Mouse (Mus musculus) cerebellum, adult 8-10 months (tissue): ENCODE results near the gene Ptpra.
"Not testable (repeated sequence)": the region's sequence is repeated elsewhere in the genome, so short reads cannot be mapped to it uniquely, and the experiment has no call there.

ENCODE experiments used
- DNase-seq: peaks from one replicate; pipeline ENCODE4 v3.0.0; 2022

Ptpra gene

GRCm38 (mm10) chr2:130491162-130491561 lies 41.1 kb downstream of the Ptpra start:
- DNase-seq = no peak

- DNase-seq = no peak
Measured at GRCm38 (mm10) chr2:130491587-130491986, 41.5 kb downstream of the Ptpra start.

- DNase-seq = not testable (repeated sequence)
Measured at GRCm38 (mm10) chr2:130495114-130495513, 45.0 kb downstream of the Ptpra start.

- DNase-seq = peak; percentile 49
Measured at GRCm38 (mm10) chr2:130496037-130496436, 46.0 kb downstream of the Ptpra start.

GRCm38 (mm10) chr2:130496931-130497330 lies 46.9 kb downstream of the Ptpra start:
- DNase-seq = no peak

- no peak for DNase-seq
Measured at GRCm38 (mm10) chr2:130499546-130499945, 49.5 kb downstream of the Ptpra start.

GRCm38 (mm10) chr2:130501556-130501955 lies 51.5 kb downstream of the Ptpra start:
- no peak for DNase-seq

- DNase-seq = not testable (repeated sequence)
Measured at GRCm38 (mm10) chr2:130511616-130512015, 61.5 kb downstream of the Ptpra start.

GRCm38 (mm10) chr2:130513907-130514306 lies 63.8 kb downstream of the Ptpra start:
- no peak for DNase-seq

GRCm38 (mm10) chr2:130515791-130516190 lies 65.7 kb downstream of the Ptpra start:
- no peak for DNase-seq

- DNase-seq = no peak
Measured at GRCm38 (mm10) chr2:130521927-130522326, 71.8 kb downstream of the Ptpra start.

GRCm38 (mm10) chr2:130525480-130525879 lies 75.4 kb downstream of the Ptpra start:
- not testable (repeated sequence) for DNase-seq

- no peak for DNase-seq
Measured at GRCm38 (mm10) chr2:130528457-130528856, 78.4 kb downstream of the Ptpra start.

GRCm38 (mm10) chr2:130529290-130529689 lies 79.2 kb downstream of the Ptpra start:
- no peak for DNase-seq

- no peak for DNase-seq
Measured at GRCm38 (mm10) chr2:130529925-130530324, 79.8 kb downstream of the Ptpra start.

GRCm38 (mm10) chr2:130532201-130532600 lies 82.1 kb downstream of the Ptpra start:
- DNase-seq = no peak

GRCm38 (mm10) chr2:130535017-130535416 lies 84.9 kb downstream of the Ptpra start:
- no peak for DNase-seq

- no peak for DNase-seq
Measured at GRCm38 (mm10) chr2:130536890-130537289, 86.8 kb downstream of the Ptpra start.

GRCm38 (mm10) chr2:130538876-130539546 lies 88.9 kb downstream of the Ptpra start:
- DNase-seq = no peak

GRCm38 (mm10) chr2:130540266-130540665 lies 90.2 kb downstream of the Ptpra start:
- no peak for DNase-seq

GRCm38 (mm10) chr2:130546957-130547356 lies 96.9 kb downstream of the Ptpra start:
- DNase-seq = no peak

GRCm38 (mm10) chr2:130554841-130555240 lies 104.8 kb downstream of the Ptpra start:
- no peak for DNase-seq

GRCm38 (mm10) chr2:130556292-130556691 lies 106.2 kb downstream of the Ptpra start:
- DNase-seq = no peak

- peak; percentile 25 for DNase-seq
Measured at GRCm38 (mm10) chr2:130557462-130557861, 107.4 kb downstream of the Ptpra start.

GRCm38 (mm10) chr2:130558015-130558414 lies 107.9 kb downstream of the Ptpra start:
- no peak for DNase-seq
